Mouse (Mus musculus) forebrain, embryonic 11.5 days (tissue): ENCODE measurements at regions not wholly inside any gene's neighbourhood (a gene's known extent, or its start where the extent isn't known, plus 50 kb on each side); places are given as distances from the start of the nearest gene placed in this dataset.

ENCODE experiments used
- ATAC-seq: fragments of 200-750 bp; cut with Nextera tagmentation; replicated peaks from 2 replicates; pipeline ENCODE4 v1.8.0; 2017; ENCODE audit warnings: moderate TSS enrichment; ENCODE audit not compliant: low FRiP score
- DNase-seq: peaks from one replicate; pipeline ENCODE4 v3.0.0-alpha.2; 2017; ENCODE audit warnings: low spot score
- H3K27ac ChIP-seq: fragments of 300-500 bp; sonication (generic); 2 replicates; pipeline ENCODE4 v1.5.1; 2014; ENCODE audit warnings: low read depth, low read length
- H3K27me3 ChIP-seq: fragments of 300-500 bp; sonication (generic); 2 replicates; pipeline ENCODE4 v1.6.1; 2014; ENCODE audit warnings: mild to moderate bottlenecking, low read length, mixed read lengths; ENCODE audit not compliant: control insufficient read depth, insufficient read depth
- H3K36me3 ChIP-seq: fragments of 300-500 bp; sonication (generic); 2 replicates; pipeline ENCODE4 v1.6.1; 2014; ENCODE audit warnings: mild to moderate bottlenecking, low read length, moderate library complexity, mixed read lengths; ENCODE audit not compliant: control insufficient read depth, insufficient read depth
- H3K4me1 ChIP-seq: fragments of 300-500 bp; sonication (generic); replicated peaks from 2 replicates; pipeline ENCODE4 v1.6.1; 2014; ENCODE audit warnings: low read length, mixed read lengths; ENCODE audit not compliant: control insufficient read depth, insufficient read depth
- H3K4me2 ChIP-seq: fragments of 300-500 bp; sonication (generic); 2 replicates; pipeline ENCODE4 v1.6.1; 2014; ENCODE audit warnings: low read depth, mild to moderate bottlenecking, low read length, moderate library complexity, mixed read lengths; ENCODE audit not compliant: severe bottlenecking
- H3K4me3 ChIP-seq: fragments of 300-500 bp; sonication (generic); 2 replicates; pipeline ENCODE4 v1.5.1; 2014; ENCODE audit warnings: low read depth, low read length
- H3K9ac ChIP-seq: fragments of 300-500 bp; sonication (generic); 2 replicates; pipeline ENCODE4 v1.6.1; 2014; ENCODE audit warnings: low read length
- H3K9me3 ChIP-seq: fragments of 300-500 bp; sonication (generic); 2 replicates; pipeline ENCODE4 v1.6.1; 2016; ENCODE audit warnings: low read length, mixed read lengths; ENCODE audit not compliant: control insufficient read depth
- WGBS: fragments of 180-500 bp; shearing (Covaris S2); extraction: QIAGEN DNeasy Blood & Tissue Kit; methylation state at CpG from one replicate; pipeline ENCODE4 v1.1.7; 2014; 5-methylcytosine and 5-hydroxymethylcytosine counted together

- Histone ChIP-seq H3K27ac (no peak overlapping the region), H3K4me2 (no peak overlapping the region), H3K9ac (no peak overlapping the region), H3K9me3 (no peaks in the 10 kb centered on the region), H3K27me3 (no peaks in the 10 kb centered on the region), H3K4me3 (no peak overlapping the region), H3K36me3 (no peaks in the 10 kb centered on the region), H3K4me1 (no peaks in the 10 kb centered on the region)
- DNase-seq (no peak), ATAC-seq (no peak)
- WGBS: 74% methylated on average over 3 of the region's 3 CpGs
Observed at GRCm38 (mm10) chr9:79295306-79295705, 423.3 kb downstream of the Col12a1 start.

- DNase-seq (no peak), ATAC-seq (no peak)
- Histone ChIP-seq H3K4me2 (no peak overlapping the region), H3K4me1 (no peaks in the 10 kb centered on the region), H3K4me3 (no peak overlapping the region), H3K9ac (no peak overlapping the region), H3K27me3 (no peaks in the 10 kb centered on the region), H3K9me3 (no peaks in the 10 kb centered on the region), H3K27ac (no peak overlapping the region), H3K36me3 (no peaks in the 10 kb centered on the region)
- WGBS: 83% methylated on average over 3 of the region's 3 CpGs
Observed at GRCm38 (mm10) chr9:79301580-79301979, 417.1 kb downstream of the Col12a1 start.

- Histone ChIP-seq H3K9me3 (no peaks in the 10 kb centered on the region), H3K4me3 (no peak overlapping the region), H3K27me3 (no peaks in the 10 kb centered on the region), H3K27ac (no peak overlapping the region), H3K4me1 (no peaks in the 10 kb centered on the region), H3K9ac (no peak overlapping the region), H3K4me2 (no peak overlapping the region), H3K36me3 (no peaks in the 10 kb centered on the region)
- DNase-seq: no peak
- no peak for ATAC-seq
- 73% methylated on average over 3 of the region's 3 CpGs for WGBS
Observed at GRCm38 (mm10) chr9:79310591-79310990, 408.0 kb downstream of the Col12a1 start.

- Histone ChIP-seq H3K36me3 (no peaks in the 10 kb centered on the region), H3K27me3 (no peaks in the 10 kb centered on the region), H3K9me3 (no peaks in the 10 kb centered on the region), H3K9ac (no peak overlapping the region), H3K4me1 (no peaks in the 10 kb centered on the region), H3K27ac (no peak overlapping the region), H3K4me3 (no peak overlapping the region), H3K4me2 (no peak overlapping the region)
- DNase-seq (no peak), ATAC-seq (no peak)
Observed at GRCm38 (mm10) chr9:79317411-79317810, 401.2 kb downstream of the Col12a1 start.

GRCm38 (mm10) chr9:79346371-79347096 lies 372.1 kb downstream of the Col12a1 start:
- H3K9me3 ChIP-seq: no peaks in the 10 kb centered on the region
- no peaks in the 10 kb centered on the region for H3K27me3 ChIP-seq
- no peak overlapping the region for H3K4me2 ChIP-seq
- H3K4me1 ChIP-seq: no peaks in the 10 kb centered on the region
- DNase-seq (no peak), ATAC-seq (no peak)
- H3K27ac ChIP-seq: no peak overlapping the region
- no peak overlapping the region for H3K9ac ChIP-seq
- no peak overlapping the region for H3K4me3 ChIP-seq
- H3K36me3 ChIP-seq: no peaks in the 10 kb centered on the region
- WGBS: 88% methylated on average over 15 of the region's 15 CpGs

GRCm38 (mm10) chr9:79392020-79392419 lies 326.6 kb downstream of the Col12a1 start:
- no peaks in the 10 kb centered on the region for H3K4me1 ChIP-seq
- H3K4me3 ChIP-seq: no peak overlapping the region
- H3K27ac ChIP-seq: no peak overlapping the region
- H3K27me3 ChIP-seq: no peaks in the 10 kb centered on the region
- DNase-seq: no peak
- no peak for ATAC-seq
- H3K9me3 ChIP-seq: no peaks in the 10 kb centered on the region
- H3K9ac ChIP-seq: no peak overlapping the region
- no peak overlapping the region for H3K4me2 ChIP-seq
- H3K36me3 ChIP-seq: no peaks in the 10 kb centered on the region
- WGBS: 93% methylated on average over 2 of the region's 2 CpGs

- ATAC-seq (no peak), DNase-seq (no peak)
- Histone ChIP-seq H3K9ac (no peak overlapping the region), H3K4me3 (no peak overlapping the region), H3K27me3 (no peaks in the 10 kb centered on the region), H3K9me3 (no peaks in the 10 kb centered on the region), H3K36me3 (no peaks in the 10 kb centered on the region), H3K4me1 (no peaks in the 10 kb centered on the region), H3K27ac (no peak overlapping the region), H3K4me2 (no peak overlapping the region)
Observed at GRCm38 (mm10) chr9:79414989-79415388, 303.6 kb downstream of the Col12a1 start.

GRCm38 (mm10) chr9:79430417-79430816 lies 288.2 kb downstream of the Col12a1 start:
- Histone ChIP-seq H3K9ac (no peak overlapping the region), H3K4me3 (no peak overlapping the region)
- no peak for ATAC-seq

GRCm38 (mm10) chr9:79437636-79438035 lies 281.0 kb downstream of the Col12a1 start:
- Histone ChIP-seq H3K4me1 (no peaks in the 10 kb centered on the region), H3K27me3 (no peaks in the 10 kb centered on the region), H3K36me3 (no peaks in the 10 kb centered on the region), H3K27ac (no peak overlapping the region), H3K9me3 (no peaks in the 10 kb centered on the region), H3K9ac (no peak overlapping the region), H3K4me3 (no peak overlapping the region), H3K4me2 (no peak overlapping the region)
- DNase-seq: no peak
- ATAC-seq: no peak
- 81% methylated on average over 3 of the region's 3 CpGs for WGBS

More at GRCm38 (mm10) chr9:79430417-79430816, 288.2 kb downstream of the Col12a1 start:
- no peaks in the 10 kb centered on the region for H3K27me3 ChIP-seq
- DNase-seq: no peak
- H3K9me3 ChIP-seq: no peaks in the 10 kb centered on the region
- H3K4me1 ChIP-seq: no peaks in the 10 kb centered on the region
- H3K27ac ChIP-seq: no peak overlapping the region
- H3K4me2 ChIP-seq: no peak overlapping the region
- no peaks in the 10 kb centered on the region for H3K36me3 ChIP-seq
- WGBS: 90% methylated on average over 1 of the region's 1 CpGs
